Mouse (Mus musculus): ENCODE data around the gene Mpg. TPM values are rescaled to one million over a fixed set of nuclear protein-coding genes. Genes with fewer than 3 reads are reported as not detected.

Gene Mpg
- total RNA-seq, 2 experiments from 2014 or later, result 7.9 to 9.6 TPM

DNA sequence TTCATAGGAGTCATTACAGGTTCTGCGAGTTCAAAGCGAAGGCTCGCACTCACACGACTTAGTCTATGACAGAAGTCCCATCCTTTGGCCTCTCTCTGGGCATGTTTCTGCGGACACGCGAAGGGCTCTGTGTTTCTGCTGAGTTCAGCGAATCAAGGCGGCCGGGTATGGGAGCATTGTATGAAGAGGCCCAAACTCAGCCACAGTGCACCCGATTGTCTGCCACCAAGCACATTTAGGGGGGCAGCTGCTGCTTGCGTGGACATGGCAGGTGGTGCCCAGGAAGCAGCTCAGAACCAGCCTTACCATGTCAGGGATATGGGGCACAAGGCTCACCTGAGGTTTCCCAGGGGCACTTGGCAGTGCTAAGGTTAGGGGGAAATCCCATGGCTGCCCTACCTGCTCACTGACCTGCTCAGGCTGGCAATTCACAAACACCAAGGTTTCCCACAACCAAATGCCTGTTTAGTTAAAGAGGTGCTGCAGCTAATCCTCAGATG lies 52.2 kb downstream of the Mpg start:
- no peak for DNase-seq
- intact Hi-C loops (cut with DNase I; ENCODE audit: low total_unique reads), result no loop called here

DNA sequence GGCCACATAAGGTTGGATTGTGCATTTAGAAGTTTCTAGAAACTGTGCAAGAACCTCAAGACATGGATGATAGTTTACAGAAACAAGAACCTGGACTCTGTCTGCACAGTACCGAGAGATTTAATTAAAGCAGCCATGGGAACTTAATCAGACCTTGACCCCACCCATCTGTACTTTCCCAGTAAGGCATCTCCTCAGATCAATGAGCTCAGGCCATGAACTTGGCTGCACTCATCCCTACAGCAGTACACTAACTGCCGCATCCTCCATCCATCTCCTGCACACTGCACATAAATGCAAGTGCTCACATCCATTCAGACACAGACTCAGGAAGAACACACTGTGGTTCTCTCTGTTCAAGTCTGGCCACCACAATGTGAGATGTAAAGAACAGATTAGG lies 54.3 kb downstream of the Mpg start:
- DNase-seq, result no peak
- intact Hi-C loops (cut with DNase I; ENCODE audit: low total_unique reads), result no loop called here

DNA sequence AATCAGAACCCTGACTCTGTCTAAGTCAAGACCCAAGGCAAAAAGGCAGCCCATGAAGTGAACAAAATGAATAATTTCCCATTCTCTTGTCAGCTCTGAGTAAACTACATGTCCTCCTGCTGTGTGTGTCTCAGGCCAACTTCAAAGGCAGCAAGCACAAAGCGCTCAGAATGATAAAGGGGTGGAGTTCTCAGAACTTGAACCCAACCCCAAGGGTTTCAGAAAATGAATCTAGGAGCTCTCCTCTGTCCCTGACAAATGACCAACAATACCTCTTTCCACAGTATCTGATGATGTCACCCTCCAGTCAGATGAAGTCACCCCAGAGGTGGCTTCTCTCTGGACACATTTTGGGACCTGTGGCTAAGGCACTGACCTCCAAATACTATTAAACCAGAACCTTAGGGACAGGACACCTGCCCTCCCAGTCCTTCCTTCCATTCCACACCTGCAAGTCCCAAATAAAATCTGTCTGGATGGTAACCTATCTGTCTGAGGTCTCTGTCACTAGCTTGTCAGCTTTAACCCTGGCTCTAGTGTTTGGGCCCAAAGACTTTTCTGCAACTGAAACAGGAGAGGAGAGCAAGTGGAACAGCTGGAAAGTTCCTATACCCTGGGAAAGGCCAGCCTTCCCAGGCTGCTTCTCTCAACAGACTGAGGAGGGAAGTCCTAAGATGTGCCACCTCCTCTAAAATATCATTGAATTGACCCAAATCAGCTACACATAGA lies 55.3 kb downstream of the Mpg start:
- DNase-seq, result no peak
- intact Hi-C loops (cut with DNase I; ENCODE audit: low total_unique reads), result no loop called here

Other genes with a start within 250 kb of the Mpg start
- under 1 TPM; 0.40 to 0.68 TPM for gene Nsg2, start 226.0 kb upstream of the Mpg start, total RNA-seq (2021)
- under 1 TPM in 1 of 2 experiments, not detected in 1; 0.31 TPM for gene Il9r, start 26.2 kb upstream of the Mpg start, total RNA-seq (2021)
- 1 to 10 TPM; 8.6 to 8.9 TPM for gene Snrnp25, start 21.1 kb upstream of the Mpg start, total RNA-seq (2021)
- 10 to 100 TPM; 18.4 to 24.4 TPM for gene Rhbdf1, start 4.2 kb upstream of the Mpg start, total RNA-seq (2021)
- 10 to 100 TPM; 17.8 to 19.2 TPM for gene Nprl3, start 41.2 kb downstream of the Mpg start, total RNA-seq (2021)
- not detected for gene Hba-x, start 49.9 kb downstream of the Mpg start, total RNA-seq (2021)
- gene Hba-a1, start 57.0 kb downstream of the Mpg start, total RNA-seq (2021), result 1,000 to 10,000 TPM; 1,024 TPM
- gene Hbq1b, start 60.5 kb downstream of the Mpg start, total RNA-seq (2021), result under 1 TPM in 1 of 2 experiments, not detected in 1; 0.41 TPM
- 100 to 1,000 TPM; 795 to 814 TPM for gene Hba-a2, start 70.0 kb downstream of the Mpg start, total RNA-seq (2021)
- gene Hbq1a, start 73.6 kb downstream of the Mpg start, total RNA-seq (2021), result not detected
- 10 to 100 TPM; 15.1 to 16.8 TPM for gene Sh3pxd2b, start 121.3 kb downstream of the Mpg start, total RNA-seq (2021)
- 10 to 100 TPM; 18.9 to 21.4 TPM for gene Ubtd2, start 228.9 kb downstream of the Mpg start, total RNA-seq (2021)

Data from gastrocnemius, postnatal 14 days (tissue).